Mouse (Mus musculus) forebrain, postnatal 0 days (tissue): ENCODE measurements around the gene Gm10840. TPM values are rescaled to one million over a fixed set of nuclear protein-coding genes. Genes with fewer than 3 reads are reported as not detected.

Experiments used
- ATAC-seq: fragments of 200-750 bp; cut with Nextera tagmentation; 2 replicates; pipeline ENCODE4 v1.8.0; 2017; ENCODE audit warnings: mild to moderate bottlenecking, moderate library complexity
- DNase-seq: peaks from one replicate; pipeline ENCODE4 v3.0.0-alpha.2; 2015
- H3K27ac ChIP-seq: fragments of 300-500 bp; sonication (generic); 2 replicates; pipeline ENCODE4 v1.5.1; 2014; ENCODE audit warnings: low read depth, mild to moderate bottlenecking, antibody characterized with exemption, low read length, moderate library complexity, mixed read lengths
- H3K27me3 ChIP-seq: fragments of 300-500 bp; sonication (generic); 2 replicates; pipeline ENCODE4 v1.6.1; 2014; ENCODE audit warnings: mild to moderate bottlenecking, low read length, mixed read lengths; ENCODE audit not compliant: insufficient read depth
- H3K36me3 ChIP-seq: fragments of 300-500 bp; sonication (generic); 2 replicates; pipeline ENCODE4 v1.6.1; 2014; ENCODE audit warnings: mild to moderate bottlenecking, moderate library complexity; ENCODE audit not compliant: insufficient read depth
- H3K4me1 ChIP-seq: fragments of 300-500 bp; sonication (generic); 2 replicates; pipeline ENCODE4 v1.6.1; 2014; ENCODE audit warnings: antibody characterized with exemption; ENCODE audit not compliant: insufficient read depth
- H3K4me2 ChIP-seq: fragments of 300-500 bp; sonication (generic); 2 replicates; pipeline ENCODE4 v1.6.1; 2014; ENCODE audit warnings: low read depth, mild to moderate bottlenecking, moderate library complexity
- H3K4me3 ChIP-seq: fragments of 300-500 bp; sonication (generic); 2 replicates; pipeline ENCODE4 v1.5.1; 2014; ENCODE audit warnings: low read depth, low read length, mixed read lengths
- H3K9ac ChIP-seq: fragments of 300-500 bp; sonication (generic); 2 replicates; pipeline ENCODE4 v1.6.1; 2014; ENCODE audit warnings: mild to moderate bottlenecking
- H3K9me3 ChIP-seq: fragments of 300-500 bp; sonication (generic); 2 replicates; pipeline ENCODE4 v1.6.1; 2016; ENCODE audit warnings: low read length
- CTCF ChIP-seq: sonication (generic); IDR thresholded peaks from 2 replicates; pipeline ENCODE4 v1.5.1; 2016; ENCODE audit warnings: antibody characterized with exemption, control low read depth, low read depth
- WGBS: fragments of 180-500 bp; shearing (Covaris S2); extraction: QIAGEN DNeasy Blood & Tissue Kit; methylation state at CpG from one replicate; pipeline ENCODE4 v1.1.7; 2014; 5-methylcytosine and 5-hydroxymethylcytosine counted together
- polyA plus RNA-seq: library from polyadenylated mRNA; unstranded; fragments of >200 nt; fragmentation: Nextera tagmentation; extraction: Ambion mirVana; gene quantifications from 2 replicates; pipeline ENCODE4 v1.2.1, GENCODE M21; 2015
- total RNA-seq: library from RNA; depleted of rRNA; stranded (reverse); fragments of >200 nt; gene quantifications from 2 replicates; pipeline ENCODE4 v1.2.3, GENCODE M21; 2014

Gm10840 gene
- total and polyA plus RNA-seq, 2 experiments from 2014 or later: 0.67 TPM; not detected in 1

- Histone ChIP-seq H3K9me3 (no peaks in the 10 kb centered on the region), H3K36me3 (peaks cover 13% of the 10 kb centered on the region; the same call in 1 of the 2 replicates), H3K4me2 (no peak overlapping the region), H3K4me1 (no peaks in the 10 kb centered on the region), H3K4me3 (no peak overlapping the region), H3K9ac (no peak overlapping the region), H3K27me3 (no peaks in the 10 kb centered on the region), H3K27ac (no peak overlapping the region)
- 98% methylated on average over 1 of the region's 1 CpGs for WGBS
- TF ChIP-seq CTCF: no peak
- ATAC-seq: no peak
- no peak for DNase-seq
Measured at GRCm38 (mm10) chr11:106129477-106129876, 31.2 kb upstream of the Gm10840 start.

GRCm38 (mm10) chr11:106132516-106132915, 28.1 kb upstream of the Gm10840 start:
- Histone ChIP-seq H3K9ac (no peak overlapping the region), H3K4me1 (no peaks in the 10 kb centered on the region), H3K4me3 (no peak overlapping the region), H3K9me3 (no peaks in the 10 kb centered on the region), H3K27ac (no peak overlapping the region), H3K4me2 (no peak overlapping the region), H3K27me3 (no peaks in the 10 kb centered on the region), H3K36me3 (peaks cover 24% of the 10 kb centered on the region)
- 94% methylated on average over 5 of the region's 5 CpGs for WGBS
- DNase-seq (no peak), ATAC-seq (no peak)
- TF ChIP-seq CTCF: no peak

- Histone ChIP-seq H3K27me3 (no peaks in the 10 kb centered on the region), H3K9me3 (no peaks in the 10 kb centered on the region), H3K36me3 (peaks cover 20% of the 10 kb centered on the region), H3K4me2 (no peak overlapping the region), H3K4me1 (no peaks in the 10 kb centered on the region), H3K9ac (no peak overlapping the region; the same call in 1 of the 2 replicates), H3K4me3 (no peak overlapping the region), H3K27ac (peak overlapping the region; percentile 75)
- DNase-seq (peak; percentile 35), ATAC-seq (peak; percentile 48)
- 37% methylated on average over 8 of the region's 8 CpGs for WGBS
- no peak for TF ChIP-seq CTCF
Measured at GRCm38 (mm10) chr11:106134580-106135528, 25.8 kb upstream of the Gm10840 start.

- Histone ChIP-seq H3K36me3 (peaks cover 83% of the 10 kb centered on the region), H3K4me1 (no peaks in the 10 kb centered on the region), H3K4me3 (no peak overlapping the region), H3K27ac (no peak overlapping the region), H3K4me2 (no peak overlapping the region), H3K9ac (no peak overlapping the region), H3K9me3 (no peaks in the 10 kb centered on the region), H3K27me3 (no peaks in the 10 kb centered on the region)
- DNase-seq: no peak
- WGBS: 95% methylated on average over 3 of the region's 3 CpGs
- TF ChIP-seq CTCF: no peak
- no peak for ATAC-seq
Measured at GRCm38 (mm10) chr11:106151219-106151618, 9.4 kb upstream of the Gm10840 start.

- Histone ChIP-seq H3K9ac (no peak overlapping the region), H3K4me2 (no peak overlapping the region), H3K4me3 (no peak overlapping the region), H3K36me3 (peaks cover 92% of the 10 kb centered on the region), H3K27ac (no peak overlapping the region), H3K27me3 (no peaks in the 10 kb centered on the region), H3K4me1 (no peaks in the 10 kb centered on the region), H3K9me3 (no peaks in the 10 kb centered on the region)
- no peak for DNase-seq
- ATAC-seq: no peak
- peak; percentile 20; the same call in 1 of the 2 replicates for TF ChIP-seq CTCF
- WGBS: 80% methylated on average over 8 of the region's 8 CpGs
Measured at GRCm38 (mm10) chr11:106152132-106152531, 8.5 kb upstream of the Gm10840 start.

- DNase-seq: no peak
- 0 out of 2 replicates have a peak, but pooled peaks have one; percentile 19 for ATAC-seq
- Histone ChIP-seq H3K4me2 (no peak overlapping the region), H3K4me3 (no peak overlapping the region), H3K27me3 (no peaks in the 10 kb centered on the region), H3K9ac (no peak overlapping the region), H3K4me1 (no peaks in the 10 kb centered on the region), H3K36me3 (peaks cover 83% of the 10 kb centered on the region), H3K27ac (no peak overlapping the region), H3K9me3 (no peaks in the 10 kb centered on the region)
- no peak for TF ChIP-seq CTCF
- 72% methylated on average over 5 of the region's 5 CpGs for WGBS
Measured at GRCm38 (mm10) chr11:106154091-106154490, 6.6 kb upstream of the Gm10840 start.

GRCm38 (mm10) chr11:106154770-106155169, 5.9 kb upstream of the Gm10840 start:
- no peaks in the 10 kb centered on the region for H3K9me3 ChIP-seq
- H3K4me1 ChIP-seq: no peaks in the 10 kb centered on the region
- ATAC-seq: no peak
- H3K27ac ChIP-seq: no peak overlapping the region
- TF ChIP-seq CTCF: no peak
- H3K4me2 ChIP-seq: no peak overlapping the region
- peaks cover 76% of the 10 kb centered on the region for H3K36me3 ChIP-seq
- WGBS: 70% methylated on average over 2 of the region's 2 CpGs
- no peak overlapping the region for H3K4me3 ChIP-seq
- no peaks in the 10 kb centered on the region for H3K27me3 ChIP-seq
- DNase-seq: no peak
- H3K9ac ChIP-seq: no peak overlapping the region
